Mouse (Mus musculus) urinary bladder, adult 18-20 months (tissue): ENCODE measurements at regions not wholly inside any gene's neighbourhood (a gene's known extent, or its start where the extent isn't known, plus 50 kb on each side); places are given as distances from the start of the nearest gene placed in this dataset.
"Not testable (repeated sequence)": the region's sequence is repeated elsewhere in the genome, so short reads cannot be mapped to it uniquely, and the experiment has no call there.

Experiments used
- DNase-seq, 2 experiments: peaks; one replicate each; pipeline ENCODE4 v3.0.0; 2022; ENCODE audit warnings: low spot score in 2 of 2, mixed read lengths in 2 of 2

DNA sequence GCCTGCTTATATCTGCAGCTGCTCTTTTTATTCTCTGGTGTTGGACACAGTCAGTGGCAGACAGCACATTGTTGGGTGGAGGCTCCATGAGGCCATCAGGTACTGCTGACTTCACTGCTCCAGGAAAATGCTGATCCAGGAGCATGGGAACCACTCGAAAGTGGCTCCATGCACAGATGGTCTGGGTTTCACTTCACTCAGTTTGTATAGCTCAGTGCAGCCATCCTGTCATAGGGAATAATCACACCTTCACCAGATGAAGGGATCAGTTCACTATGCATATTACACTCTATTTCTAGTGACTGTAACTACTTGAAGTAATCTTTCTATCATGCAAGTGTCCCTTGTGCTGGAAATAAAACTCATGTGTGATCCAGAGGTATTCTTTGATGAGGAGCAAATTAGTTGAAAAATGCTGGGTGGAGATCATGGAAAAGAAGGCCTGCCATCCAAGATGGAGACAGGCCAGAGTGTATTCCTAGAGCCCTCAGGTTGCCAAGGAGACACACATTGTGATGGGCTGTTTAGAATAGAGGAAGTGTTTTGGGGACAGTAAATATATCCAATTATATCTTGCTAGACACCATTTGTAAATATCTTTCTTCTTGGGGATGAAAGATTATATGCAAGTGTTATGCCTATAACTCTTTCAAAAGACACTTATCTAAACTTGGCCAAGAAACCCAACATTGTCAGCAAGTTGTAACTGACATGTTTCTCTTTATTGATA lies 103.7 kb upstream of the Arhgap42 start:
- no peak for DNase-seq

DNA sequence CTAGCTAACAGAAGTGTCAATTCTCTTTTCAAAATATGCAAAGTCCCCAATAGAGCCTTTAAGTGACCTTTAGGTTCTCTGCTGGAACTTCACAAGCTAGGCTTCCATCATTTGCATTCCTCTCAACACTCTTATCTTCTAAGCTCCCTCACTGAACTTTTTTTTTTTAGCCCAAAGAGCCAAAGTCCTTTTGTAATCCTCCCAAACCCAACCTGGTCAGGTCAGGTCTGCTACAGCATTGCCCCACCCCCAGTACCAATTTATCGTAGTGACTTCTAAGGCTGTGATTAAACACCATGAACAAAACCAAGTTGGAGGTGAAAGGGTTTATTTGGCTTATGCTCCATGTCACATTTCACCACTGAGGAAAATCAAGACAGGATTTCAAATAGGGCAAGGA lies 79.7 kb upstream of the Arhgap42 start:
- DNase-seq: no peak

DNA sequence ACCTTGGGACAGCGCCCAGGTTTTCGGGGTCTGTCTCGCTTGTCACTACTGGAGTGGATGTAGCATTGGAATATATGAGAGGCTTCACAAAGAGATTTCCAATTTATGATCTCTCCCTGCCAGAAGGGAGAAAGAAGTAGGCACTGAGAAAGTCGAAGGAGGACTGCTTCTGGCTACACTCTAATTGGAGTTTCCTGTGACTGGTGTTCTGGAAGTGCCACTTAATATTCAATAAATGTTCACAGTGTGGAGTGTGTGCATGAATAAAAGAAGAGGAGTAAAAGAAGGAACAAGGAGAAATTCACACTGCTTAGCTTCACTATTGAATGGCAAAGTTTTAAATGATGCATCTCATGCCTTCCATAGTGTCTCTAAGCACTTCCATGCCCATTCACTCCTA lies 77.1 kb upstream of the Arhgap42 start:
- DNase-seq: no peak

DNA sequence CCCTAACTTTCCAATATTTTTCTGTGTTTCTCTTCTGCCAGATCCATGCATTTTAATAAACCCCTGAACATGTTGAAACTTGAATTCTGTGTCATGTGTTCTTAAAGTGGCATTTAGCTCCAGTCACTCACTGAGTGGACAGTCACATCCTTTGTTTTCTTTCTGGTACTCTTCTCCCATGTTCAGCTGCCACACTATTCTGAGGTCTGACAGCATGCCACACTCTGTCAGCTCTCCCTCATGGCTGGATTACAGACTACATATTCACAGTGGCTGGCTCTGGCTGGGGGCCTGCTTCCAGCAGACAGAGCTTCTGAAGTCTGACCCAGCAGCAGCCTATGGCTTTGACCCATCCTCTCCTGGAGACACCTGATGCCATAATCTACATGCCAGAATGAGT lies 73.4 kb upstream of the Arhgap42 start:
- DNase-seq: no peak

DNA sequence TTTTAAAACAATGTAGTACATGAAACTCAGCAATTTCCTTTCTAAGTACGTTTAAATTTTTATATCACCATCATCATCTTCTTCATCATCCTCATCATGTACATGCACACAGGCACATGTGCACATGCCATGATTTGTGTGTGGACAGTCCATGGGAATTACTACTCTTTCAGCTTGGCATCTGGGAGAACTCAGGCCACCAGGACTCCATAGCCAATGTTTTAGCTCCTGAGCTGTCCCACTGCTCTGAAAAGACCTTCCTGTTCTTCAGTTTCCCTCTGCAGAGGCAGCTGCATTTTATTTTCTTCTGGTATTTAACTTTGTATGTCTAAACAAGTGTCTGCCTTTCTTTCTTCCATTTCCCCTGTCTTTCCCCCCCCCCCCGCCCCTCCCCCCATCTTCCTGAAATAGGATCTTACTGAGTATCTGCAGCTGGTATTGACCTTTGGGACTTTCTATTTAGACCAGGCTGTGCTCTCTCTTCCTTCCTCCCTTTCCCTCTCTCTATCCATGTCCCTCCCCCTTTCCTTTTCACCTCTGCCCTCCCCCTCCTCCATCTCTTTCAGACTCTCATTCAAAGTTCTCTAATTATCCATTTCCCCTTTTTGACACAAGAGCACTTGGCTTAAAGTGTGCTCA lies 72.8 kb upstream of the Arhgap42 start:
- no peak for DNase-seq

DNA sequence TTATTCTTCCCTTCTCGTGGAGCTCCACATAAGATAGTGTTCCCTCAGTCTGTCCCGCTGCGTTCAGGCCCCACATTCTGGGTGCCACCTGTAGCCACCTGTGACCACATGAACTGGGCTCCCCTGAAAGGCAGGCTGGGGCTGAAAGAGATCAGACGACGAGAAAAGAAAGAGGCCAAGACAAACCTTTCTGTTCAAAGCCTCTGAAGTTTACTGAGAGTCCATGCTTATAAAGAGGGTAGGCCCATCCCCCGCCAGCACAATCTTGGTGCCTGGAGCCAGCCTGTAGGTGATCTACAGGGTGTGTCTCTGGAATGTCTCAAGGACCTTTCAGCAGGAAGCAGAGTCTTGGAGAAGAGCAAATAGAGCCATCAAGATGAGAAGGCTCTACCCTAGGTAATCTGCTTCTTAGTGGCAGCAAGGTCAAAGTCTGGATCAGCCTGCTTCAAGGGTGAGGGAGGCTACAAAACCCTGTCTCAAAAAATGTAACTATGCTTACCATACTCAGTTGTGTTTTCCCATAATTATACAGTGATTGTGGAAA lies 72.2 kb upstream of the Arhgap42 start:
- not testable (repeated sequence) for DNase-seq

DNA sequence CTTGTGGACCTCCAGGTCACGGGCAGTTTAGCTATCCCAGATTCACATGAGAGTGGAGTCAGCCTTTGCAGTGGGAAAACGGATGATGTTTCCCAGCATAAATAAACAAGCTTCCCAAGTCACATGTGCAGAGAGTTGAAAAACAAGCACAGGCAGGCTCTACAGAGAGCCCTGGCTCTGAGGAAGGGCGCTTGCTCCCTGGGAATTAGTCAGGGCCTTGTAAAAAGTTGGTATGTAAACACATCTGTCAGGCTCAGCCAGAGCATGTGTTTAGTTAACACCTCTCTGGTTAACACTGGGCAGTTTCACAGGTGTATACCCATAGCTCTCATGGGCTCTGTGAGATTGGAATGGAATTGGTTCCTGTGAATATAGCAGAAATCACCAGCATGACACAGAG lies 51.9 kb upstream of the Arhgap42 start:
- peak in 1 of 2 experiments; percentile 13 for DNase-seq

DNA sequence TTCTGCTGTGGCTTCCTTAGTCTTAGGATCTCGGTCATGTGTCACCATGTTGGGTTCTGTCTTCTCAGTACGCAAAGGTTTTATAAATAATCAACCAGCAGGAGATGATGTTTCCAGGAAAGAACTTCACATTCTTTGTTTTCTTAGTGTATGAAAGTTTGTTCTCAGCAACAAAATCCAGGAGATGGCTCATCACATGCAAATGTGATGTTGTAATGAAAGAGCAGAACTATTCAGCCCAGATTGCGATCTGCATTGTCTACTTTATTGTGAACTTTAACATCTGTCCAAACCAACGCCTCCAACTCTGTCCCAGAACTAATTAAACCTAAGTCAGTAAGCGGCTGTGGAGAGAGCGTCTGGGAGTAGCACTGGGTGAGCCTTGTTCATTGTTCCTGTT lies 50.7 kb upstream of the Arhgap42 start:
- DNase-seq: no peak
